Mouse (Mus musculus) WW6 (cell line): ENCODE results near the gene Gm39115.
A peak's percentile ranks its signal among the peaks of the same experiment; 100 is the strongest.

Experiments
- DNase-seq: peaks from one replicate; pipeline ENCODE4 v3.0.0-alpha.2; 2013; ENCODE audit warnings: low read depth, low spot score

The Gm39115 gene

DNA sequence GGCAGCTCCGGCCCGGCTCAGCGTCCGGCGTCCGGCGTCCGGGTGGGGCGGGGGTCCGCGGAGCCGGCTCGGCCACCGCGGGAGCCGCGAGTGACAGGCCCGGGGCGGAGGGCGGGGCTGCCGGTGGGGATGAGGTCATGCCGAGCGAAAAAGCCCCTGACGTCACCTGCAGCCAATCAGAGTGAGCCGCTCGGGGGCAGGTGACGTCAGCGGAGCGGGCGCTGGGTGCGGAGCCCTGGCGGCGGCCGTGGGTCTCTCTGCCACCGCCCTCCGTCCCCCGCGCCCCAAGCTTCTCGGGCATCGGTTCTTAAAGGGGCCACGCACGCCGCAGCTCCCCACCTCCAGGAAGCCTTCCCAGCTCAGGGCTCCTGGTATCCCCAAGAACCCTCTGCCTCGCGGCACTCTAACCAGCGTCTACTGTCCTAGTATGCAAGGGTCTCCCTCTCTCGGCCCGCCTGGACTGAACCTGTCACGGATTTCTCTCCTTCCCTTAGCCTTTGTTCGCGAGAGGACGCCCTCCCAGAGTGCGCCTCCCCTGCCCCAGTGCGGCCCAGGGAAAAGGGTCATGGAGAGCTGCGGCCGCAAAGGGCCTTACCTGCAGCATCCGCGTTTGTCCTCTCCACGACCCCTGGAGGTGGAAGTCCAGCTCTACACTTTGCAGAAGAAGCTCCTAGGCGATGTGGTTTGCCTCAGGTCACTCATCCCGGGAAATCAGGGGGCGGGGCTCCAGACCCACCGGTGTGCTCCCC, 40.5 kb downstream of the Gm39115 start, which contains the start of gene Dusp8:
TSS of gene Dusp8 (minus strand) at position 661 of the 749 bp plus-strand sequence.
- peak; percentile 52 for DNase-seq

DNA sequence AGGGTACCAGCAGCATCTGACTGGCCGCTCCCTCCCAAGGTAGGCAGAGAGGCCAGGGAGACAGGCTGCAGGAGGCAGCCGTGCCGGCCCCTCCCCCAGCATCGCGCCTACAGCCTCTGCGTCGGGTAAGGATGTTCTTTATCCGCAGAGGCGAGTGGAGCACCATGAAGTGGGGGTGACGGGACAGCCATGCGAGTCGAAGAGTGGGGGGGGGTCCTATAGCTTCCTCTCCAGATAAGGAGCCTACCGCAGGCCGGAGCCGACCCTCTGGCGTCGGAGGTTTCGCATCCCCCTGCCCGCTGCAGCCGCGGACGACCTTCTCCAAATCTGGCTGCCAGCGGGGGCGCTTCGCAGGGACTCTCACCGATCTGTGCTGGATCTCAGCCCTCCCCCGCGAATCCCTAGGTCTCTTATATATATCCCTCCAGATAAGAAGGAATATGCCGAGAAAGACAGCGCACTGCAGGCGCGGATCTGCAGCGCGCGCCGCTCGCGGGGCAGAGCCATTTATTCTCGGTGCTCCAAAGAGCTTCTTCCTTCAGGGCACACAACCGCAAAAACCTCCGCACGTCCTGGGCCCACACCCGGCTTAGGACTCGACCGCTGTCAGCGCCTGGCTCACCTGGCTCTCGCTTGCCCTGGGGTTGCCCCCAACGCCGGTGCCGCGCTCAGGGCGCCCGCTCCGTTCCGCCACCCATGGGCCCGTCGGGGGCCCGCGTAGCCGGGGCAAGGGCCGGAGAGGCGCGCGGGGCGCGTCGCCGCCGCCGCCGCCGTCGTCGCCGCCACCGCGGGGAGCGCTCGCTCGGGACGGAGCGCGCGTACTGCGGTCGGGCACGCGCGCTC, 41.3 kb downstream of the Gm39115 start:
- DNase-seq: no peak

DNA sequence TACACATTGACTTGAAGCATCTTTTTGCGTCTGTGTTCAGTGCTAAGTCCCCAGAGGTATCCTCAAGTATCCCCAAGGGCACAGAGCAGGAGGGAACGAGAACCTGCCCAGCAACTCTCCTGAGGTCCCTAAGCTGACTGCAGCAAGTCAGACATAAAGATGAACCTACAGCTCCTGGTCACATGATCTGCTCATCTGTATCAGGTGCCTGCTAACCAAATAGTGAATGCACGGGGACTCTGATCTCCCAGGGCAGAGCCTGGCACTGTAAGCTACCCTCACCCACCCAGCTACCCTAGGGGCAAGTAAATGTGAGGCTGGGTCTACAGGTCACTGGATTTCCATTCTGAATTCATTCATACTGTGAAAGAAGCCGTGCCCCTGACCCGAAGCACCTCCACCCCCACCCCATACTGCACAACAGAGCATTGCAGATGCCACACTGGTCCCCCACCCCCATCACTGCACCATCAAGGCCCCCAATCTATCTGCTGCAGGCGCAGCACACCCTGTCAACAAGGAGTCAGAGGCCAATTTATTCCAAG, 42.1 kb downstream of the Gm39115 start:
- DNase-seq: no peak

DNA sequence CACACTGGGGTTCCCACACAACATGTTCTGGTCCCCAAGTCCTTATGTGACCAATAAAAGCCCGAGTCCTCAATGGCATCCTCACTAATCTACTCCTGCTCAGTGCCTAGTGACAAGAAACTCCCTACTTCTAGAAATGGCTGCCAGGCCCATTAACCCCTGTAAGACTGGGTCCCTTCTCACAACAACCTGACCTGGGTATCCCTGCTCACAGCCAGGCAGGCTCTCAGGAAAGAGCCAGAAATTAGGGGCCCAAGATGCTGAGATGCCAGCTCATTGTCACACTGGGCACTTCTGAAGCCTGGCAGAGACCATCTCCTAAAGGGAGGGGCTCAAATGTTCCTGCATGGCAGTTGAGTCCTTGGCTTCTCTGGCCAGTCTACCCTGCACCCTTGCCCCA, 42.8 kb downstream of the Gm39115 start:
- DNase-seq: no peak

DNA sequence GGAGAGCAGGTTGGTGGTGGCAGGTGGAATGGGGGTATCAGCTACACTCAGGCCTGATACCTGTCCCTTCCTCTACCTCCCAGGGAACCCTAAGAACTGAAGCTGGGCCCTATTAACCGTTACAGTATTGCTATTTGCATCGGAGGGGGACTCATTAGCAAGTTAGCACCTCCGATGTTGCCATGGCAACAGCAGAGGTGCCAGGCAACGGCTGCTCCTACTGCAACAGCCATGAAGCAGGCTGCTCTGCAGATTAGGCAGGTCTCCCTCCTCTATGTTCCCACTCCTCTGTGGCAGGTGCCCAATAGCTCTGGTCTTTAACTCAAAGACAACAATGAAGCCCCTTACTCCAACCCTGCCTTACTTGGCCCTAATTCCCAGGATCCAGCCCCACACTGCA, 44.0 kb downstream of the Gm39115 start:
- DNase-seq: no peak

DNA sequence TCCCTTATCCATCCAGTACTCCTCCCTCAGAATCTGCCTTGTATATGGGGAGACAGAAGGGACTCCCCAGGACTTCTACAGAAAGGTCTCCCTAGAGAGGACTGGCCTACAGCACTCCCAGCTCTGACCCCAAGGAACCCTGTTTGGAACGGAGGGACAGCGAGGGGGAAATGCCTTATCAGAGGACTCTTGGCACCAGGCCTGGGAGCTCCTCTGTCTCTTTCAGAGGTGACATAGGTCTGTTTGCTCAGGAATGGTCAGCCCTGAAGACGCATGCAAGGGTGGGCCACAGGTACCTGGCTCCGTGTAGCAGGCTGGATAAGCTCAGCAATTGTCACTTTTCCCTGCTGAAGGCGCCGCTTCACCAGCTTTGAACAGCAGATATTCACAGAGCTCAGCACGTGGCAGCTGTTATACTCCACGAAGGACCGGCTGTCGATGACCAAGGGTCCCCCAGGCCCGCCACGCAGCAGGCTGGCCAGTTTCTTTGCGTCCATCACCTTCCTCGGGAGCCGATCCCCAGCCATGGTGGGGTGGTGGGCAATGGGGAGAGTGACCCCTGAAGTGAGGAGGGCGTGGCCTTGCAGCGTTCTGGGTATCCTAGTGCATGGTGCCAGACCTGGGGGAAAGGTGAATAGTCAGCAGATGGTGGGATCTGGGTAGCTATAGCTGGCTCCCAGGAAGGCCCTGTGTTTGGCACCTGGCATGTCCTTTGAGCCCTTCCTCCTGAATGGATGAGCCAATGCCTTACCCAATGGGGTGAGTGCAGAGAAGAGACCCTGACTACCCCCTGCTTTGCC, 46.0 kb downstream of the Gm39115 start:
- no peak for DNase-seq

DNA sequence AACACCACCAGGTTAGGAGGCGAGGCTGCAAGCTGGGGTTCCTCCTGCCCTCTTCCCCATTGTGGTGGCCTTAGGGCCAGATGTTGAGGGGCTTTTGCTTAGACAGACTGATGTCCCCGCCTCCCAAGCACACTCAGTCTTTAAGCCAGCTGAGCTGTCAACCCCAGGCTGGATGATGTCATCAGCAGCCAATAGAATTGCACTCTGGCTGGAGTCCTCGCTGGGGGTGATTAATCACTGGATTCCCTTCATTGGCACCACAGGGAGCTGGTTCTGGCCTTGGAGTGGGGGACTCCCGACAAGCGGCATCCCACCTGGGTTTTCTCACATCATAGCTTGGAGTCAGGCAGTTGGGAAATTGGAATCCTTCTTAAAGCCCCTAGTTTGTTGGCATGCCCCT, 46.9 kb downstream of the Gm39115 start:
- DNase-seq: no peak

DNA sequence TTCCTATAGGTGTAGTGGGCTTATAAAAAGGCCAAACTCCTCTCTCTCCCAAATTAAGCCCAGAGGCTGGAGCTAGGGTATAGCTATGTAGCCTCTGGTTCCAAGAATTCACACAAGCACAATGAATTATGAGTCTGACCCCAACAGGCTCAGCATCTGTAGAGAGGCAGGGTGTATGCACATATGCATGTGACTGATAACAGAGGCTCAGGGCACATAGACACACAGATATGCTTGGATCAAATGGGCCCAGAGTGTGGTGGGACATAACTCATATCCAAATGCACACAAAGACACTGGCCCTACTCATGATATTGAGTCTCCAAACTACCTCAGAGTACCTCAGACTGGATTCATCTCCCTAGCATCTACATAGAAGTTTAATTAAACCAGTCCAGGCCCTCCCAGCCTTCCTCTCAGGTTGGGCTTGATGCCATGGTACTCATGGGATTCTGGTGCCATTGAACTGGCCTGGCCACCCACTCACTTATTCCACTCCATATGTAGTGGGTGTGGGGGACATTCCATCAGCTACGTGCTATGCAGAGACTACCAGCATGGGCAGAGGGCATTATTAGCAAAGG, 48.7 kb downstream of the Gm39115 start:
- DNase-seq: no peak

DNA sequence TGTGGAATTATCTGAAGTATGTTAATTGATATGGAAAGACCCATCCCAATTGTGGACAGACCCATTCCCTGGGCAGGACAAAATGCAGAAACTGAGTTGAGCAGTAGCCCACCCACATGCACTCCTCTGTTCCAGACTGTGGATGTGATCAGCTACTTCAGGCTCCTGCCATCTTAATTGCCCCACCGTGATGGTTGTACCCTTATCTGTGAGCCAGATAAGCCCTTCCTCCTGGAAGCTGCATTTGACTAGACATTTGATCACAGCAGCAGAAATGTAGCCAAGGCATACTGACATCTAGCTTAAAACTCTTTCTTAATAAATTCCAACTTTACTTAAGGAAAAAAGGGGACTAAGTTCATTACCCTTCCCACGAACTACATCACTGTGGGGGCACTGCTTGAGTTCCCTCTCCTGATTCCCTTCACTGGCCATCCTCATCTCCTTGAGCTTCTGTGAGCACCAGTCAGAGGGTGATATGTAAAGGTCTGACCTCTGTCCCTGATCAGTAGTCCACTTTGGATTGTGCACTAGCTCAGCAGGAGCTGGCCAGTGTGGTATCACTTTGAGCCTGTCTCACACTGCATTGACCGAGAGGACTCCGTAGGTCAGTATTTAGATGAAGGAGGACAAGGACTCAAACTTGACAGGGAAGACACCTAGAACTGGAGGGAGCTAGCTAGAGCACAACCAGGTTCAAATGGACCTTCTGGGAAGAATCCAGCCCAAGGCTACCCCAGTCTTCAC, 49.5 kb downstream of the Gm39115 start:
- no peak for DNase-seq
